Mouse (Mus musculus): ENCODE results near the gene Pbld1.

- TF ChIP-seq CTCF (IDR thresholded peaks at IDR 0.05; ENCODE audit: extremely low read depth, insufficient read length, insufficient replicate concordance, low read depth, low read length) (peak; percentile 17; the same call in 1 of the 2 replicates), POLR2A (IDR thresholded peaks at IDR 0.05; ENCODE audit: low read depth, low read length) (no peak)
Measured at GRCm38 (mm10) chr10:63022541-63023120, 37.3 kb upstream of the Pbld1 start.
